Mouse (Mus musculus) erythroblast, embryonic 14.5 days (primary cell): Measurements from ENCODE around the gene Pelp1.
A peak's percentile ranks its signal among the peaks of the same experiment; 100 is the strongest.

Experiments used
- GATA1 ChIP-seq: IDR thresholded peaks from 2 replicates; pipeline ENCODE4 v1.6.1; 2012; ENCODE audit warnings: low read length, inconsistent platforms, mixed read lengths
- TAL1 ChIP-seq: IDR thresholded peaks from 3 replicates; pipeline ENCODE4 v1.6.1; 2012; ENCODE audit warnings: low read length, inconsistent platforms, mixed read lengths

DNA sequence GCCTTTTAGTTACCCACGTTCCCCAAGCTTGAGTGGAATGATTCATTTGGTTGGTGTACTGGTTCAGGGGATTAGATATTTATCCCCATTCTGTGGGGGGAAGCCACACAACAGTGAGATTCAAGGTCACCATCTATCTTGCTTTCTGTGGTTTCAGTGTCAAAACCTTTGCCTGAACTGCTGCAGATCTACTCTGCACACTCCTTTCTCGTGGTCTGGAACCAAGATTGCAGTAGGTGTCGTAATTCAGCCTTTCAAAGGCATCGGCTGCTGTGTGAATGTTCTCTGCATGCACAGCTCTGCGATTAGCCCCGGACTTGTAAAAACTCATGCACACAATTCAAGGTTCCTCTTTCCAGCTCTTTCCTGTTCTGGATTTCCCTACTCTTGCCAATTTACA, 33.8 kb downstream of the Pelp1 start:
- TF ChIP-seq GATA1 (no peak), TAL1 (0 out of 3 replicates have a peak, but pooled peaks have one; percentile 20)
